In the genomic region with DNA sequence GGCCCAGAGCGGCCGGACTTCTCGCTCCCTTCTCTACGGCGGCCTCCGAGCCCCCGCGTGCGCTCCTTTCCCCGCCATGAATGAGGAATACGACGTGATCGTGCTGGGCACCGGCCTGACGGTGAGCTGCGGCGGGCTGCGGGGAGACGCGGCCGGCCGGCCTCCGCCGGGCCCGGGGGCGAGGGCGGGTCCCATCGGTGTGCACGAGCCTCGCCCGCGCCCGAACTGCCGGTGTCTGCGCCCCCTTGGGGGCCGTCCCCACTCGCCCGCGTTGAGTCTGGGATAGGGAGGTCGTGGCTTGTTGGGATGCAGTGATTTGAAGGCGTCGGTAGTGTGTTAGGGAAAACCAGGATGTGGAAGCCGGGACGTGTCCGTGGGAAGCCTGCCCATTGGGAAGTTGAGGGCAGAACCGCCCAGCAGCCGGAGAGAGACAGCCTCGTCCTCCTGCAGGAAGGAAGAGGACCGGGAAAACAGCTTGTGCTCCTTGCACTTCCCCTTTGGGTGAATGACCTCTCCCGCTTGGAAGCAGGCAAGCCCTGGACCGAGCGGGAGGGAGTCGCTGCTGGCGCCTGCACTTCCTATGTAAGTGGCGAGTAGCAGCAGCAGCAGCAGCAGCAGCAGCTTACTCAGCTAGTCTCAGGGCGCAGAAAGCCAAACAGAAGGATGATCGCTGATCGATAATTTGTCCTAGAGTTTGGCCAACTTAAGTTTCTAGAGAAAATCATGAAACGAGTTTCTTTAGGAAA, we compare ENCODE assay signal across 8 mouse cellular contexts. TPM values are rescaled to one million over a fixed set of nuclear protein-coding genes. Genes with fewer than 3 reads are reported as not detected.
DNase-seq lines count a peak whose midpoint lies in the region; ATAC-seq and TF ChIP-seq lines count a peak whose summit lies in the region.

No protein-coding gene starts in this region.

- H3K27me3 ChIP-seq in embryonic facial prominence, embryonic 10.5 days (replicated peaks; ENCODE audit: low read depth, poor library complexity, severe bottlenecking), result no peaks in the 10 kb centered on the region
- no peaks in the 10 kb centered on the region for H3K27me3 ChIP-seq in intestine, postnatal 0 days (replicated peaks; ENCODE audit: control insufficient read depth, insufficient read depth, low read length)
- H3K27me3 ChIP-seq in limb, embryonic 10.5 days (ENCODE audit: low read depth, poor library complexity, severe bottlenecking), result no peaks in the 10 kb centered on the region
- H3K27me3 ChIP-seq in midbrain, embryonic 11.5 days (ENCODE audit: control insufficient read depth, insufficient read depth, low read length), result no peaks in the 10 kb centered on the region

- TF ChIP-seq CTCF in intestine, postnatal 0 days (IDR thresholded peaks at IDR 0.05; ENCODE audit: low read depth), result 0 out of 2 replicates have a peak, but pooled peaks have one; percentile 23

- peak overlapping the region; percentile 97 for H3K27ac ChIP-seq in embryonic facial prominence, embryonic 10.5 days (replicated peaks)
- peak overlapping the region; percentile 99 for H3K27ac ChIP-seq in intestine, postnatal 0 days (ENCODE audit: low read depth, low read length)
- peak overlapping the region; percentile 98 for H3K27ac ChIP-seq in limb, embryonic 10.5 days
- peak overlapping the region; percentile 94 for H3K27ac ChIP-seq in midbrain, embryonic 11.5 days (ENCODE audit: low read depth, low read length)

- WGBS in embryonic facial prominence, embryonic 10.5 days, result under 1% methylated on average over 59 of the region's 59 CpGs
- under 1% methylated on average over 59 of the region's 59 CpGs for WGBS in intestine, postnatal 0 days
- WGBS in limb, embryonic 10.5 days, result under 1% methylated on average over 59 of the region's 59 CpGs
- under 1% methylated on average over 59 of the region's 59 CpGs for WGBS in midbrain, embryonic 11.5 days

- H3K36me3 ChIP-seq in embryonic facial prominence, embryonic 10.5 days (replicated peaks), result peaks cover 11% of the 10 kb centered on the region; the same call in 1 of the 2 replicates
- no peaks in the 10 kb centered on the region for H3K36me3 ChIP-seq in intestine, postnatal 0 days (ENCODE audit: control insufficient read depth, insufficient read depth)
- peaks cover 2% of the 10 kb centered on the region; the same call in 1 of the 2 replicates for H3K36me3 ChIP-seq in limb, embryonic 10.5 days
- no peaks in the 10 kb centered on the region for H3K36me3 ChIP-seq in midbrain, embryonic 11.5 days (ENCODE audit: control insufficient read depth, insufficient read depth, low read length)

- peak; percentile 38 for ATAC-seq in granulocyte monocyte progenitor cell, adult 5-6 weeks (replicated peaks; ENCODE audit: poor library complexity, severe bottlenecking)
- peak; percentile 84 for ATAC-seq in intestine, postnatal 0 days
- peak; percentile 72 for ATAC-seq in midbrain, embryonic 11.5 days (ENCODE audit: low FRiP score)

- DNase-seq in 3134 (ENCODE audit: extremely low read depth, insufficient read length, low spot score), result peak; percentile 84
- DNase-seq in adrenal gland, adult 2 months, result peak; percentile 86
- peak; percentile 74 for DNase-seq in embryonic facial prominence, embryonic 10.5 days (ENCODE audit: low spot score)
- DNase-seq in limb, embryonic 10.5 days (ENCODE audit: low spot score), result peak; percentile 74
- DNase-seq in midbrain, embryonic 11.5 days (ENCODE audit: low spot score, missing footprints), result peak; percentile 97
- DNase-seq in skeletal muscle tissue, adult 2 months (ENCODE audit: low read depth, low spot score), result peak; percentile 76

- H3K9me3 ChIP-seq in embryonic facial prominence, embryonic 10.5 days, result peaks cover 3% of the 10 kb centered on the region; the same call in 1 of the 2 replicates
- no peaks in the 10 kb centered on the region for H3K9me3 ChIP-seq in intestine, postnatal 0 days (ENCODE audit: control insufficient read depth)
- no peaks in the 10 kb centered on the region for H3K9me3 ChIP-seq in limb, embryonic 10.5 days (replicated peaks)
- no peaks in the 10 kb centered on the region for H3K9me3 ChIP-seq in midbrain, embryonic 11.5 days (ENCODE audit: control insufficient read depth, low read length)

- peaks cover 29% of the 10 kb centered on the region for H3K4me1 ChIP-seq in embryonic facial prominence, embryonic 10.5 days
- H3K4me1 ChIP-seq in intestine, postnatal 0 days (replicated peaks; ENCODE audit: control insufficient read depth, insufficient read depth, low read length), result peaks cover 16% of the 10 kb centered on the region
- H3K4me1 ChIP-seq in limb, embryonic 10.5 days, result peaks cover 20% of the 10 kb centered on the region
- H3K4me1 ChIP-seq in midbrain, embryonic 11.5 days (ENCODE audit: control insufficient read depth, insufficient read depth, low read length), result peaks cover 18% of the 10 kb centered on the region

- peak overlapping the region; percentile 98 for H3K4me3 ChIP-seq in embryonic facial prominence, embryonic 10.5 days
- H3K4me3 ChIP-seq in intestine, postnatal 0 days (ENCODE audit: low read depth, low read length), result peak overlapping the region; percentile 82
- H3K4me3 ChIP-seq in limb, embryonic 10.5 days, result peak overlapping the region; percentile 95
- H3K4me3 ChIP-seq in midbrain, embryonic 11.5 days (ENCODE audit: low read depth, low read length), result peak overlapping the region; percentile 94

- H3K9ac ChIP-seq in intestine, postnatal 0 days (ENCODE audit: low read depth, low read length), result peak overlapping the region; percentile 97
- peak overlapping the region; percentile 97 for H3K9ac ChIP-seq in midbrain, embryonic 11.5 days (ENCODE audit: low read length)

- H3K4me2 ChIP-seq in intestine, postnatal 0 days (replicated peaks; ENCODE audit: low read depth), result peak overlapping the region; percentile 81
- peak overlapping the region; percentile 57 for H3K4me2 ChIP-seq in midbrain, embryonic 11.5 days

RNA-seq across cellular contexts. Expression of a gene that starts 0.5 kb away (rescaled TPM):
- total RNA-seq in adrenal gland, adult 2 months (2021), result 100 to 1,000 TPM; 365 to 399 TPM
- polyA plus RNA-seq in adrenal gland, adult 2 months (2012; rRNA removed), result 307 and 317 TPM in 2 replicates
- polyA plus RNA-seq in embryonic facial prominence, embryonic 10.5 days (2016; fragmentation: Nextera tagmentation; extraction: Ambion mirVana), result 429 and 432 TPM in 2 replicates
- total RNA-seq in granulocyte monocyte progenitor cell, adult 5-6 weeks (2014; fragmentation: Nextera tagmentation), result 417 and 471 TPM in 2 replicates
- total RNA-seq in granulocyte monocyte progenitor cell, adult 5-6 weeks (2017), result 523 and 552 TPM in 2 replicates
- 450 and 460 TPM in 2 replicates for polyA plus RNA-seq in intestine, postnatal 0 days (2015; fragmentation: Nextera tagmentation; extraction: Ambion mirVana)
- 428 and 453 TPM in 2 replicates for polyA plus RNA-seq in limb, embryonic 10.5 days (2016; fragmentation: Nextera tagmentation; extraction: Ambion mirVana)
- 520 and 553 TPM in 2 replicates for polyA plus RNA-seq in midbrain, embryonic 11.5 days (2014; fragmentation: Nextera tagmentation; extraction: Ambion mirVana)

Comparison
In these comparisons a context has a peak if more than half of its experiments do, and no peak if none do; other contexts are left out.
1. Peak in every context shown above with its lines: DNase-seq, ATAC-seq, H3K4me3 ChIP-seq and H3K27ac ChIP-seq.